Comparison of ENCODE assay signal across 21 mouse cellular contexts in the genomic region with DNA sequence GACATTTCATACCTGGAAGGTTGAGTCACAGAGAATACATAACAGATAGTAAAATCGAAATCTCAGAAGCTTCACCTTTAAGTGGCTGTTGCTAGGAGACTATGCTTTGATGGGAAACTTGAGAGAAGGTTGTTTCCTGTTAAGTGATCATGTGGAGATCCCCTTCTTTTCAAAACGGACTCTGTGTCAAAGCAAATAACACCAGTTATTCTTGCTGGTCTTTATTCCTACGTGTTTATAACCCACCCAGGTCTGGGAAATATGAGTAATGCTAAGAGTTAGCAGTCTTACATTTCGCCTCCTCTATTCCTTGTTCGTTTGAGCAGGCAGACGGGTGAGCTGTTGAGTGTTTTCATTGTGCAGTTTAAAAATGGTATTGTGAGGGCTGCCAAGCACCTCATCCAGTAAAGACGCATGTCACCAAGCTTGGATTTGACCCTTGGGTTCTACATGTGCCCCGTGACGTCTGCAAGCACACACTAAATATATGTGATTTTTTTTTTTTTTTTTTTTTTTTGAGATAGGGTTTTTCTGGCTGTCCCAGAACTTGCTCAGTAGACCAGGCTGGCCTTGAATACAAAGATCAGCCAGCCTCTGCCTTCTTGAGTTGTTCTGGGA. TPM values are rescaled to one million over a fixed set of nuclear protein-coding genes. Genes with fewer than 3 reads are reported as not detected.
DNase-seq lines count a peak whose midpoint lies in the region; ATAC-seq and TF ChIP-seq lines count a peak whose summit lies in the region.
"Had no signal": no experiment of that assay in that cellular context is flagged by ENCODE, and none has a peak within 500 bp of the region (broad histone marks: within the 10 kb centered on the region; RNA-seq: fewer than 3 reads in every experiment).

No protein-coding gene starts in this region.

- no peaks in the 10 kb centered on the region for H3K9me3 ChIP-seq in limb, embryonic 15.5 days
- H3K9me3 ChIP-seq: embryonic facial prominence, embryonic 10.5 days; forebrain, embryonic 12.5 days; hindbrain, embryonic 10.5 days; liver, embryonic 13.5 days had no signal

- 0 out of 2 replicates have a peak, but pooled peaks have one; percentile 35 for ATAC-seq in limb, embryonic 15.5 days (ENCODE audit: insufficient number of reproducible peaks, low FRiP score, low TSS enrichment, low read depth)

- H3K4me3 ChIP-seq in spleen, adult 2 months (ENCODE audit: extremely low read depth, insufficient read depth, insufficient read length) = no peak overlapping the region
- no peak overlapping the region for H3K4me3 ChIP-seq in limb, embryonic 15.5 days
- H3K4me3 ChIP-seq: embryonic facial prominence, embryonic 10.5 days; forebrain, embryonic 12.5 days; hindbrain, embryonic 10.5 days; layer of hippocampus, adult 2 months; liver, embryonic 13.5 days; myocyte had no signal

- H3K4me2 ChIP-seq in limb, embryonic 15.5 days = no peak overlapping the region
- H3K4me2 ChIP-seq: forebrain, embryonic 12.5 days; liver, embryonic 13.5 days; lung, embryonic 14.5 days had no signal

- WGBS in spleen, adult 2 months = 55% methylated on average over 9 of the region's 9 CpGs
- WGBS in limb, embryonic 15.5 days = 72% methylated on average over 9 of the region's 9 CpGs

- no peak for TF ChIP-seq CTCF in spleen, adult 2 months (IDR thresholded peaks at IDR 0.05; ENCODE audit: extremely low read depth, insufficient read depth, insufficient read length, insufficient replicate concordance)

- H3K36me3 ChIP-seq in spleen, adult 2 months (ENCODE audit: control insufficient read depth, insufficient read depth, low read length) = peaks cover 13% of the 10 kb centered on the region
- H3K36me3 ChIP-seq in limb, embryonic 15.5 days = peaks cover 32% of the 10 kb centered on the region

- TF ChIP-seq POLR2A in spleen, adult 2 months (IDR thresholded peaks at IDR 0.05; ENCODE audit: low read depth, low read length) = no peak

- peak in 1 of 2 experiments; percentile 67 for DNase-seq in spleen, adult 2 months (ENCODE audit: low read depth in 1 of 2, low spot score in 2 of 2)
- DNase-seq in spleen, adult 12 weeks (ENCODE audit: low spot score) = no peak
- peak; percentile 64 to 72 for DNase-seq in CD8-positive naive resting alpha-beta T cell, adult 2 months (ENCODE audit: low read depth in 2 of 2, low spot score in 2 of 2)
- DNase-seq in layer of hippocampus, postnatal 10 days (ENCODE audit: low spot score in 2 of 2) = no peak
- no peak for DNase-seq in frontal cortex, postnatal 36 days (ENCODE audit: low spot score in 2 of 2)
- no peak for DNase-seq in gastrocnemius, postnatal 10 days
- DNase-seq: adrenal gland, adult 2 months; cerebellum, adult 8-10 months; gastrocnemius, postnatal 36 days; kidney, postnatal 10 days; liver, embryonic 13.5 days; lung, embryonic 14.5 days; midbrain, embryonic 14.5 days; retina, postnatal 1 day; thymus, postnatal 25 days had no signal

- H3K9ac ChIP-seq in limb, embryonic 15.5 days = no peak overlapping the region
- H3K9ac ChIP-seq: forebrain, embryonic 12.5 days; liver, embryonic 13.5 days; lung, embryonic 14.5 days had no signal

- peaks cover 10% of the 10 kb centered on the region; the same call in 1 of the 2 replicates for H3K4me1 ChIP-seq in spleen, adult 2 months (ENCODE audit: control insufficient read depth, insufficient read depth, insufficient read length)
- no peaks in the 10 kb centered on the region for H3K4me1 ChIP-seq in limb, embryonic 15.5 days
- H3K4me1 ChIP-seq: embryonic facial prominence, embryonic 10.5 days; forebrain, embryonic 12.5 days; hindbrain, embryonic 10.5 days; liver, embryonic 13.5 days had no signal

- H3K27me3 ChIP-seq in spleen, adult 2 months (ENCODE audit: control insufficient read depth, insufficient read depth, low read length) = no peaks in the 10 kb centered on the region
- H3K27me3 ChIP-seq in limb, embryonic 15.5 days = no peaks in the 10 kb centered on the region
- H3K27me3 ChIP-seq: forebrain, embryonic 12.5 days; liver, embryonic 13.5 days had no signal

- peak overlapping the region; percentile 88 for H3K27ac ChIP-seq in spleen, adult 2 months (ENCODE audit: insufficient read depth, low read length)
- H3K27ac ChIP-seq in limb, embryonic 15.5 days = no peak overlapping the region
- H3K27ac ChIP-seq: embryonic facial prominence, embryonic 10.5 days; forebrain, embryonic 12.5 days; hindbrain, embryonic 10.5 days; layer of hippocampus, adult 2 months; liver, embryonic 13.5 days had no signal

RNA-seq across cellular contexts. Expression of gene Zc3h12d, which starts 7.5 kb away (rescaled TPM):
- 18.3 and 24.6 TPM in 2 replicates for polyA plus RNA-seq in spleen, adult 2 months (2012; rRNA removed)
- polyA plus RNA-seq in limb, embryonic 15.5 days (2015; fragmentation: Nextera tagmentation; extraction: Ambion mirVana) = 0.12 and 0.37 TPM in 2 replicates
- under 1 TPM; 0.16 to 0.22 TPM for total RNA-seq in layer of hippocampus, postnatal 10 days (2021)
- under 1 TPM; 0.05 to 0.09 TPM for total RNA-seq in gastrocnemius, postnatal 10 days (2021)
- polyA plus RNA-seq: forebrain, embryonic 12.5 days; myocyte had no signal

RNA-seq across cellular contexts. Expression of gene Ppil4, which starts 32.1 kb away (rescaled TPM):
- 5.5 and 6.2 TPM in 2 replicates for polyA plus RNA-seq in spleen, adult 2 months (2012; rRNA removed)
- polyA plus RNA-seq in limb, embryonic 15.5 days (2015; fragmentation: Nextera tagmentation; extraction: Ambion mirVana) = 38.1 and 38.9 TPM in 2 replicates
- total RNA-seq in layer of hippocampus, postnatal 10 days (2021) = 10 to 100 TPM; 34.0 to 38.9 TPM
- 10 to 100 TPM; 14.5 to 17.6 TPM for total RNA-seq in gastrocnemius, postnatal 10 days (2021)

RNA-seq across cellular contexts. Expression of gene Ginm1, which starts 32.1 kb away (rescaled TPM):
- 9.2 and 13.9 TPM in 2 replicates for polyA plus RNA-seq in spleen, adult 2 months (2012; rRNA removed)
- 92.0 and 99.6 TPM in 2 replicates for polyA plus RNA-seq in limb, embryonic 15.5 days (2015; fragmentation: Nextera tagmentation; extraction: Ambion mirVana)
- total RNA-seq in layer of hippocampus, postnatal 10 days (2021) = 10 to 100 TPM; 25.6 to 26.0 TPM
- total RNA-seq in gastrocnemius, postnatal 10 days (2021) = 10 to 100 TPM; 81.0 to 85.2 TPM

Comparison
In these comparisons a context has a peak if more than half of its experiments do, and no peak if none do; other contexts are left out.
1. DNase-seq: peak in CD8-positive naive resting alpha-beta T cell, adult 2 months (2 of 2); none in spleen, adult 12 weeks (single experiment), layer of hippocampus, postnatal 10 days (0 of 2), frontal cortex, postnatal 36 days (0 of 2) and gastrocnemius, postnatal 10 days (single experiment).